Mouse (Mus musculus) megakaryocyte, embryonic 14.5 days (primary cell): ENCODE data around the gene Lyz1. TPM values are rescaled to one million over a fixed set of nuclear protein-coding genes. Genes with fewer than 3 reads are reported as not detected.
"Not testable (repeated sequence)": the region's sequence is repeated elsewhere in the genome, so short reads cannot be mapped to it uniquely, and the experiment has no call there.

Source experiments
- H3K27me3 ChIP-seq: replicated peaks from 2 replicates; pipeline ENCODE3; 2012; ENCODE audit warnings: inconsistent platforms
- H3K36me3 ChIP-seq: replicated peaks from 2 replicates; pipeline ENCODE3; 2012; ENCODE audit warnings: low read length, inconsistent platforms, mixed read lengths
- H3K4me1 ChIP-seq: 2 replicates; pipeline ENCODE4 v1.6.1; 2012; ENCODE audit warnings: inconsistent platforms
- H3K4me3 ChIP-seq: replicated peaks from 2 replicates; pipeline ENCODE3; 2012; ENCODE audit warnings: moderate library complexity, mild to moderate bottlenecking, inconsistent platforms
- H3K9me3 ChIP-seq: 2 replicates; pipeline ENCODE4 v1.6.1; 2012; ENCODE audit warnings: inconsistent platforms
- FLI1 ChIP-seq: IDR thresholded peaks from 2 replicates; pipeline ENCODE4 v1.6.1; 2012; ENCODE audit warnings: low read length, inconsistent platforms, mixed read lengths
- GATA1 ChIP-seq: IDR thresholded peaks from 3 replicates; pipeline ENCODE4 v1.6.1; 2012; ENCODE audit warnings: mixed read lengths, low read length, inconsistent platforms, borderline replicate concordance
- polyA plus RNA-seq: library from polyadenylated mRNA; stranded (reverse); fragments of >175 nt; gene quantifications from 2 replicates; pipeline ENCODE4 v1.2.3, GENCODE M21; 2012; ENCODE audit warnings: low replicate concordance; ENCODE audit not compliant: insufficient read depth

Lyz1 gene
- polyA plus RNA-seq, 1 experiment: not detected

DNA sequence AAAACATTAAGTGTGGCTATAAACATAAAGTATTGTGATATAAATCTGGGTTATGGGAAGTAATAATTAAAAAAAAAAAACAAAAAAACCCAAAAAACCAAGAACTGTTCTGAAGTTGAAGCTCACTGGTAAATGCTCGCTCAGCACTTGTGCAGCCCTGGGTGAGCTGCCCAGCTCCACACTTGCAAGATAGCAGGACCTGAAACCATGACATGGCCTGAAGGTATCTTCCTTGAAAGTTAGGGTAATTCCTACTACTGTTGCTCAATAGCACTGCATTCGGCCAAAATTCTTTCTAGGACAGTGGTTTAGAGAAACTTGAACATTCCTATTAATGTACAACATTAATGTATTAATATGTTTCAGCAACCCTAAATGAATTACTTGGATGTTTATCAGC, 20.5 kb upstream of the Lyz1 start:
- H3K36me3 ChIP-seq: no peaks in the 10 kb centered on the region
- peaks cover 6% of the 10 kb centered on the region for H3K27me3 ChIP-seq
- no peaks in the 10 kb centered on the region for H3K9me3 ChIP-seq
- no peak for TF ChIP-seq FLI1
- no peak for TF ChIP-seq GATA1
- no peak overlapping the region for H3K4me3 ChIP-seq
- peaks cover 6% of the 10 kb centered on the region; the same call in 1 of the 2 replicates for H3K4me1 ChIP-seq

DNA sequence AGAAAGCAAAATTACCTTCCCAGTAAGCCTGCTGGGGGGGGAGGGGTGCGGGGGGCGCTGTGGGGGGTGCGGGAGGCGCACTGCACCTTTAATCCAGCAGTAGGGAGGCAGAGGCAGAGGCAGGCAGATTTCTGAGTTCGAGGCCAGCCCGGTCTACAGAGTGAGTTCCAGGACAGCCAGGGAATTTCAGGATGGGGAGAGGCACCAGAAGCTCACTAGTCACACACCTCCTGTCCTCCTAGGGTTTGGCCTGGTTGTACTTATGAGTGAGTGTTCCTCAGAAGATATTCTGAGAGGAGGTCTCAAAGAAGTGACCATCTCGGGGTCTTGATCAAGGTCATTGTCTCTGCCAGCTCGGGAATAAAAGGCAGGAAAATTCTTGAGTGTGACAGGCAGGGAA, 19.5 kb upstream of the Lyz1 start:
- H3K27me3 ChIP-seq: peaks cover 6% of the 10 kb centered on the region
- peaks cover 6% of the 10 kb centered on the region; the same call in 1 of the 2 replicates for H3K4me1 ChIP-seq
- H3K36me3 ChIP-seq: no peaks in the 10 kb centered on the region
- no peak overlapping the region for H3K4me3 ChIP-seq
- H3K9me3 ChIP-seq: 0 out of 2 replicates have a peak, but pooled peaks cover under 1% of the 10 kb centered on the region
- TF ChIP-seq FLI1 (no peak), GATA1 (no peak)

DNA sequence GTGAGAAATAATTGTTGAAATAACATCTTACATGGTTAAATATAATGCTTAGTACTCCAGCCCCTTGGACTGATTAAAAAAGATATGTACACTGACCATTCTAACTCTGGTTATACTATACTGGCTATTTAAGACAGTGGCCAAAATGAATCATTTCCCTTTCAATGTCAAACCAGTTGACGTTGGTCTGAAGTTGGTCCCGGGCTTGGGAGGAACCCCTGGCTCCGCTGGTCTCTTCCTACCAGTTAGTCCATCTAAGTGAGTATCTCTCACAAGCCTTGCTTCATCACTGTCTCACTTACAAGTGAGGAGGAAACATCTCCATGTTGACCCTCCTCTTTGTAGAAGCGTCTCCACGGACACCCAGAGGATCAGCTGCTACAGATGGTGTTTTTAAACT, 11.7 kb upstream of the Lyz1 start:
- H3K4me3 ChIP-seq: no peak overlapping the region
- H3K27me3 ChIP-seq: no peaks in the 10 kb centered on the region
- H3K4me1 ChIP-seq: peaks cover 48% of the 10 kb centered on the region
- H3K9me3 ChIP-seq: 0 out of 2 replicates have a peak, but pooled peaks cover 6% of the 10 kb centered on the region
- TF ChIP-seq GATA1: no peak
- TF ChIP-seq FLI1: no peak
- no peaks in the 10 kb centered on the region for H3K36me3 ChIP-seq

DNA sequence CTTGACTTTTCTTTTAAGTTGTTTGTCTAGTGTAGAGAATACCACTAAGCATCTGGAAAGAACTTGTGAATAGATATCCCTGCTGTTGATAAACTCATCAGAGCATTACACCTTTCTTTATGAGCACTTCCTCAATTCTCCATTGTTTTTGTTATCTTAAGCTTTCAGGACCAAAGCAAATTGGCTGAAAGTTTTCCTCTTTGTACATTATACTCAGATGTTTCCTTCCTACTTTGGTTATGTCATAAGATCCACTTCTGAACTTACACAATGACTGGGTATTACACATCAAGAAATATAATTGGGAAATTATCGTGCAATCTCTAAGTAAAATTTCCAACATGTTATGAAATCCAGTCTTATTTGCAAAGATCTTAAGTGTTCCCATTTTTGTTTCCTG, 9.0 kb upstream of the Lyz1 start:
- Histone ChIP-seq H3K9me3 (0 out of 2 replicates have a peak, but pooled peaks cover 3% of the 10 kb centered on the region), H3K36me3 (no peaks in the 10 kb centered on the region), H3K4me1 (peaks cover 53% of the 10 kb centered on the region), H3K4me3 (no peak overlapping the region), H3K27me3 (no peaks in the 10 kb centered on the region)
- TF ChIP-seq FLI1: no peak
- TF ChIP-seq GATA1: no peak

DNA sequence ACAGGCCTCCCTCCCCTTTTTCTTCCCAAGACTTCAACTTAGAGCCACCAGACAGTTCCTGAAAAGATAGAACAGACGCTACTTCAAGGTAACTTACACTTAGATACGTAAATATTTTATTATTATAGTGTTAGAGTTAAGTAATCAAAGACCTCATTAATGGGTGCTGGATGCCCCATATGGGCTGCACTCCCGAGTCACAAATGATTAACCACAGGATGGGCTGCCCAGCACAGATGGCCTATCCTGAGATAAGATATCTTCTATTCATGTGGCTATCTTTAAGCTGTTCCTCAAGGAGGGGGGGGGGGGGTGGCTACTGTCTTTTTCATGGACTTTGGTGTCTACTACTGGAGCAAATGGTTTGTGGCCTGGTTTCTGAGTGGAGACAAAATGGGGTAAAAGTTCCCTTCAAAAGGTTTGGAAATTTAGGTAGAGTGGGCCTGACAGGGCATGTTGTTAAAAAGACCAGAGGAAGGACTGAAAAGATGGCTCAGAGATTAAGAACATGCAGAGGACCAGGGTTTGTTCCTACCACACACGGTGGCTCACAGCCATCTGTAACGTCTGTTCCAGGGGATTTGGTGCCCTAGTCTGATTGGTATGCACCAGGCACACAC, 7.3 kb upstream of the Lyz1 start:
- H3K9me3 ChIP-seq: 0 out of 2 replicates have a peak, but pooled peaks cover 3% of the 10 kb centered on the region
- TF ChIP-seq GATA1 (no peak), FLI1 (no peak)
- no peak overlapping the region for H3K4me3 ChIP-seq
- H3K27me3 ChIP-seq: peaks cover 2% of the 10 kb centered on the region
- H3K36me3 ChIP-seq: no peaks in the 10 kb centered on the region
- peaks cover 49% of the 10 kb centered on the region for H3K4me1 ChIP-seq

DNA sequence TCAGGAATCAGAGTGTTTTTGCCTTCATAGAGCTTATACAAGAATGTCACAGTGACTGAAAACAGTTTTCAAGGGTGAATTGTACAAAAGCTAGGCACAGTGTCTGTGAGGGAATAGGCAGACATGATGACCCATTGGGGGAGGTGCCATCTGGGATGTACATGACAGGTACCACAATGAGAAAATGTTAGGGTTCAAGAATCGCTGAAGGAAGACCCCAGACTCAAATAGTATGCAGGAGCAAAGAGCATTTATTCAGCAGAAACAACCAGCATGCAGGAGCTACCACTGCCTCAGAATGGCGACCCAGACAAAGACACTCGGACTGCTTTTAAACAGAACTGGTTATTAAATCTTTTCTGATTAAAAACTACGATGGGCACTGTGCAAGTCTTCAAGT, 6.4 kb upstream of the Lyz1 start:
- Histone ChIP-seq H3K9me3 (0 out of 2 replicates have a peak, but pooled peaks cover 3% of the 10 kb centered on the region), H3K27me3 (peaks cover 2% of the 10 kb centered on the region), H3K4me1 (peaks cover 47% of the 10 kb centered on the region), H3K36me3 (no peaks in the 10 kb centered on the region), H3K4me3 (no peak overlapping the region)
- TF ChIP-seq GATA1 (no peak), FLI1 (no peak)

DNA sequence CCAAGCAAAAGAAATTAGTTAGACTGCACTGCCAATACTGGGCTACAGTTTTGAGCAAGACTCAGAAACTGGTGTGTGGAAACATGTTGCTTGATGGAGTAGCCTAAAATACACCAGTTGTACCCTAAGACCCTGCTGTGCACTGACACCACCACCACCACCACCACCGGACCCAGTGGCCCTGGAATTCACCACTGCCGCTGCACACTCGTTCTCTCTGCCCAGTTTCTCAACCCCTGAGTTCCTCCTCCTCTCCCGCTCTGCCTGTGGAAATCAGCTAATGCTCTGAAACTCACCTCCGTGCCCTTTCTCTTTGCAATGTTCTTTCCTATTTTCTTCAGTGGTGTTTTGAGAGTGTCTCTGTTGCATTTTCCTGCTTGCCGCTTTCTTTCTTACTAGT, 5.7 kb upstream of the Lyz1 start:
- no peaks in the 10 kb centered on the region for H3K36me3 ChIP-seq
- peak overlapping the region; percentile 54 for H3K4me3 ChIP-seq
- H3K4me1 ChIP-seq: peaks cover 42% of the 10 kb centered on the region
- H3K9me3 ChIP-seq: 0 out of 2 replicates have a peak, but pooled peaks cover 3% of the 10 kb centered on the region
- TF ChIP-seq FLI1 (no peak), GATA1 (no peak)
- H3K27me3 ChIP-seq: peaks cover 2% of the 10 kb centered on the region

DNA sequence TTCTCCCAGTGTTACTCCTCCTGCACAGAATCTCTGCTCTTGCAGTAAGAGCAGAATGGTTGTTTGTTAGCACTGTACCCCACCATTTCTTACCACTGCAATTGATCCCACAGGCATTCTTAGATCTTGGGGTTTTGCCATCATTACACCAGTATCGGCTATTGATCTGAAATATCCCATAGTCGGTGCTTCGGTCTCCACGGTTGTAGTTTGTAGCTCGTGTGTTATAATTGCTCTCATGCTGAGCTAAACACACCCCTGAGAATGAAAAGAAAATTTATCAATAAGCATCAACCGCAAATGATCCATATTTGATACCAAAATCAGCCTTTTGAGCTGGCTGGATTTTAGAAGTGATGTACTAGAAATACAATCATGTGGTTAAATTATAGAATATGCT, 1.7 kb downstream of the Lyz1 start:
- H3K36me3 ChIP-seq, H3K9me3 ChIP-seq, H3K27me3 ChIP-seq, H3K4me3 ChIP-seq: not testable (repeated sequence)
- peaks cover 46% of the 10 kb centered on the region for H3K4me1 ChIP-seq

DNA sequence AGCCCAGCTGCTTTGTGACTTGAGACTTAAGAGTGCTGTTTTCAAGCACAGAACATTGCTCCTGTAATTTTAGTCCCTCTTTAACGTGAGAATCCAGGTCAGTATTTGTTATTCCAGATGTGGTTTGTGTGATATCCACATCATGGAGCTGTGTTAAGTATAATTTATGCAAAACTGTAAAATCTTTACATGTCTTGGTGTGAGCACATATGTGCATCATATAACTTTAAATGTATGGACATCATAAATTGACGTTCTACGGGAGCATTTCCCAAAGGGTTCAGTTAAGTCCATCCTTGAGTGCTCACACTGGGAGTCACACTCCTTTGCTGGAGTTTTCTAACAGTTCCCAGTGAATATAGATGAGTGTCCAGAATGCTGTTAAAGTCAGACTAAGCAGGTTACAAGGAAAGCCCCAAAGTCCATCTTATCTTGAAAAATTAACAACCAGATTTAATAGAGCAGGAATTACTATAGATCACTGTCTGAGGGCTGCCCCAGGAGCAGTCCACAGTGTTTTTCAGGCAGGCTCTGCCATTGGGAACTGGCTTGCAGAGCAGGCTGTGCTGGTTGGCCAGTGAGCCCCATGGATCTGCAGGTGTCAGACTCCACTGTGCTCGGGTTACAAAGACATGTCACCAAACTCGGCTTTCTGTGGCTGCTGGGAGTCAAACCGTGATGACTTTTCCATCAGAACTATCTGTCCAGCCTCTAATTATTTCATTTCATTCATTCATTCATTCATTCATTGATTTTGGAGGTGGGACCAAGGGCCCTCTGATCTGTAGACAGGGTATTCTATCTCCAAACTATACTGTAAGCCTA, 2.4 kb downstream of the Lyz1 start:
- Histone ChIP-seq H3K4me1 (peaks cover 48% of the 10 kb centered on the region), H3K36me3 (no peaks in the 10 kb centered on the region), H3K9me3 (no peaks in the 10 kb centered on the region), H3K27me3 (peaks cover 2% of the 10 kb centered on the region), H3K4me3 (no peak overlapping the region)
- TF ChIP-seq GATA1 (no peak), FLI1 (no peak)

DNA sequence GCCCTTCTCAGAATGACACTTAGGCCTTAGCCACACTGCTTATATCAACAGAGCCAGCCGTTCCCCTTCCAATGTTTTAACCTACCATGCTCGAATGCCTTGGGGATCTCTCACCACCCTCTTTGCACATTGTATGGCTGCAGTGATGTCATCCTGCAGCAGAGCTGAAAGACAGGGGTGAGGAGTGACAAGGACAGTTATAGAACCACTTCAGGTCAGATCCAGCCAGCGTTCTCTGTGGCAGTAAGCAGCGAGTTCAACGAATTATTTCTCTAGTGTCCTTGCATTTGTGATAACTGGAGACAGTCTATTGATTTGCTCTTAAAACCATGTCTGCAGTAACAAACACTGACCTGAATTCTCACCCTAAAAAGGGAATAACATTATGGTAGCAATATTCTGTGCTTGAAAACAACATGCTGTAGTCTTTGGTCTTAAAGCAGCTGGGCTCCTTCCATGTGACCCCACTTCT, 3.6 kb downstream of the Lyz1 start:
- not testable (repeated sequence) for H3K27me3 ChIP-seq

More for the DNA sequence above, 3.6 kb downstream of the Lyz1 start:
- H3K4me3 ChIP-seq, H3K9me3 ChIP-seq, H3K36me3 ChIP-seq: not testable (repeated sequence)
- peaks cover 56% of the 10 kb centered on the region for H3K4me1 ChIP-seq
